Mouse (Mus musculus): ENCODE results near the gene Ikzf5. TPM values are rescaled to one million over a fixed set of nuclear protein-coding genes. Genes with fewer than 3 reads are reported as not detected.
A peak's percentile ranks its signal among the peaks of the same experiment; 100 is the strongest.
"Not testable (repeated sequence)": the region's sequence is repeated elsewhere in the genome, so short reads cannot be mapped to it uniquely, and the experiment has no call there.

Ikzf5 gene
- polyA plus RNA-seq, 1 experiment from 2014 or later: 25.4 TPM

DNA sequence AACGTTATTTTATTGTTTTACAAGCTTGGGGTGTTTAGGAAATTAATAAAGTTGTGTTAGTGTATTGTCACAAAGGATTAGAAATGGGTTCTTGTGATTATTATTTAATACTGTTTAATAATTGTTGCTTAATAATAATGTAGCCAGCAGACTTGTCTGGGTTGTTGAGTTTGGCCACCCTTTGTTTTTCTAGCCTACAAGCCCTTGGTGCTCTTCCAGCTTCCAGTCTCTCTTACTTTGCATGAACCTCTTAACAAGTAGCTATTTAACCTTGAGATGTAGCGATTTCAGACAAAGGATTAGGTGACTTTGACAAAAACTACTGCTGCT, 1.6 kb upstream of the Ikzf5 start:
- H3K36me3 ChIP-seq (ENCODE audit: control insufficient read depth, insufficient read depth, low read length): no peaks in the 10 kb centered on the region
- H3K4me2 ChIP-seq (replicated peaks; ENCODE audit: low read depth, low read length): no peak overlapping the region
- no peak overlapping the region for H3K4me3 ChIP-seq (ENCODE audit: low read depth, low read length)
- no peak overlapping the region for H3K9ac ChIP-seq (ENCODE audit: low read depth, low read length)
- DNase-seq (ENCODE audit: low spot score) (no peak), ATAC-seq (ENCODE audit: low FRiP score) (no peak)
- H3K27ac ChIP-seq (ENCODE audit: low read depth, low read length): no peak overlapping the region
- no peaks in the 10 kb centered on the region for H3K9me3 ChIP-seq (ENCODE audit: control insufficient read depth, low read length)
- WGBS: 82% methylated on average over 2 of the region's 2 CpGs
- no peaks in the 10 kb centered on the region for H3K27me3 ChIP-seq (ENCODE audit: control insufficient read depth, insufficient read depth, low read length)
- H3K4me1 ChIP-seq (replicated peaks; ENCODE audit: control insufficient read depth, insufficient read depth, low read length): peaks cover 5% of the 10 kb centered on the region; the same call in 1 of the 2 replicates

DNA sequence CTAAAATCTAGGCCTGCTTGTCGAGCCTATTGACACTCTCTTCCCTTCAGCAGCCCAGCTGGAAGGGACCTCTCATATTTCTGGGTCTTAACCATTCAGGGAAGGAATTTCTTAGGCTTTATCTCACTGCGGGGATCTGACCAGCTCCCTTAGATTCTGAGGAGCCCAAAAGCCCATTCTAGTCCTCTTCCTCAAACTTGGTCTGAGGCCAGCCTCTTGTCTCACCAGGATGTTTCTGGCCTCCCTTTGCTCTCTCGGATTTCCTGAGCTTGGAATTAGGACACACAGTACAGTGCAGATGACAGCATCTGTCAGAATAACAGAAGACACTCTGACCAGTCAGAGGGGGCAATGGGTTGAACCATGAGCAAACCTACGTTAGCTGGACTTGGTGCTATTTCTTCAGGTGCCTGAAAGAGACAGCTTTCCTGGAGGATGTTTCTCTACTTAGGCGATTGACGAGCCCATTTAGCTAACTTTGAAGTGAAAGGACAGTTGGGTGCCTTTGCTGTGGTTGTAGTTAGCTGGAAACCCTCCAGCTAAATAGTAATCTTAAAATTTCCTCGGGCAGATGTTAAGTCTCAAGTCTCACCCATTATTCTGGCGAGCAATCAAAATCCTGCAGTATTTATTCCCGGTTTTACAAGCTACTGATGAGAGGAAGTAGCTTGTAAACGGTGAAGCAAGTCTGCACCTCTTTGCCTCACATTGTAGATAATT, 1.1 kb upstream of the Ikzf5 start:
- ATAC-seq (ENCODE audit: low FRiP score) (no peak), DNase-seq (ENCODE audit: low spot score) (no peak)
- no peaks in the 10 kb centered on the region for H3K27me3 ChIP-seq (ENCODE audit: control insufficient read depth, insufficient read depth, low read length)
- H3K27ac ChIP-seq (ENCODE audit: low read depth, low read length): no peak overlapping the region
- H3K36me3 ChIP-seq (ENCODE audit: control insufficient read depth, insufficient read depth, low read length): no peaks in the 10 kb centered on the region
- no peak overlapping the region; the same call in 1 of the 2 replicates for H3K9ac ChIP-seq (ENCODE audit: low read depth, low read length)
- H3K4me1 ChIP-seq (replicated peaks; ENCODE audit: control insufficient read depth, insufficient read depth, low read length): peaks cover 5% of the 10 kb centered on the region; the same call in 1 of the 2 replicates
- H3K4me2 ChIP-seq (replicated peaks; ENCODE audit: low read depth, low read length): peak overlapping the region; percentile 65
- H3K9me3 ChIP-seq (ENCODE audit: control insufficient read depth, low read length): no peaks in the 10 kb centered on the region
- WGBS: 66% methylated on average over 10 of the region's 10 CpGs
- H3K4me3 ChIP-seq (ENCODE audit: low read depth, low read length): peak overlapping the region; percentile 93

DNA sequence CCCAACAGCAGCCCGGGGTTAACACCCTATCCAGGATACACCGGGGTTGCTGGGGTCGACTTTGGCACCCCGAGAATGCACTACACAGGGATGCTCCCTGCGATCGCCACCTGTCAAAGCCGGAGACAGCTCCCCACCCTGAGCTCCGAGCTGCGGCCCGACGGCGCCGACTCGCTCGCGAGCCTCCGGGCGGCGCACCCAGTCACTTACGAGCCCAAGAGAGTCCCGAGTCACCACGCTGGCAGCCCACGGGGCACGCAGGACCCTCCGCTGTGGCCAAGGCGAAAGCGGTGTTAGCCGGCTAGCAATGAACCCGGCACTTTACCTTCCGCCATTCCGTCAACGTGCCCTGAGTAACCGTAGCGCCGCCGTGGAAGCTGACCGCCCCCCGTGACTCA, 334 bp downstream of the Ikzf5 start:
- ATAC-seq (ENCODE audit: low FRiP score): peak; percentile 71
- H3K27me3 ChIP-seq (ENCODE audit: control insufficient read depth, insufficient read depth, low read length): no peaks in the 10 kb centered on the region
- DNase-seq (ENCODE audit: low spot score): peak; percentile 61
- H3K27ac ChIP-seq (ENCODE audit: low read depth, low read length): peak overlapping the region; percentile 74
- peak overlapping the region; percentile 93 for H3K4me3 ChIP-seq (ENCODE audit: low read depth, low read length)
- peaks cover 5% of the 10 kb centered on the region; the same call in 1 of the 2 replicates for H3K4me1 ChIP-seq (replicated peaks; ENCODE audit: control insufficient read depth, insufficient read depth, low read length)
- no peaks in the 10 kb centered on the region for H3K36me3 ChIP-seq (ENCODE audit: control insufficient read depth, insufficient read depth, low read length)
- no peaks in the 10 kb centered on the region for H3K9me3 ChIP-seq (ENCODE audit: control insufficient read depth, low read length)
- WGBS: under 1% methylated on average over 37 of the region's 38 CpGs
- H3K4me2 ChIP-seq (replicated peaks; ENCODE audit: low read depth, low read length): peak overlapping the region; percentile 65
- peak overlapping the region; percentile 85 for H3K9ac ChIP-seq (ENCODE audit: low read depth, low read length)

DNA sequence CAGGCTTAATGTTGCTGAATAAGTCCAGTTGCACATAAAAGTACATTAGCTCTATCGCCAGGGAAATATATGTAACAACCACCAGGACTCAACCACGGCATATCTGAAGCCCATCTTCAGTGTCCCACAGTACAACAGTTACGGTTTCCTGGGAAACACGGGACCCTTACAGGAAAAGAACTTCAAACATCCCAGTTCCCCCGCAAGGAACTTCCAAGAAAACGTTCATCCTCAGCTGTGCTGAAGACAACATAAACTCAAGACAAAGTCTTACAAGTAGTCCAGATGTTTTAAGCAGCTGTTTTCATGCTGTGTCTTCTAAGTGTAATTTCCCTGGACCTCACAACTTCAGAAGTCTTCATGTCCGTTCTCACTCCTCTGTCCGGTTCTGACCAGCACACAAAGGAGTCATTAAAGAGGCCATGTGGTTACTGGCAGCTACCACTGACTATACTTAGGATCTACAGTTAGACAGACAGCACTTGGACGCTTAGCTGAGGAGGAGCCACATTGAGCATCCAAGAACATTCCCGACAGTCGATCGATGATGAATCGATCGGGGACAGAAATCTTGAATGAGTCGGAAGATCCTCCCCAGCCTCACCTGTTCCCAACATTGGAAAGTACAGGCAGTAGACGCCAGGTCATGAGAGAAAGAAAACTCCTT, 867 bp downstream of the Ikzf5 start:
- DNase-seq (ENCODE audit: low spot score) (peak; percentile 65), ATAC-seq (ENCODE audit: low FRiP score) (0 out of 2 replicates have a peak, but pooled peaks have one; percentile 16)
- H3K4me1 ChIP-seq (replicated peaks; ENCODE audit: control insufficient read depth, insufficient read depth, low read length): peaks cover 5% of the 10 kb centered on the region; the same call in 1 of the 2 replicates
- no peaks in the 10 kb centered on the region for H3K27me3 ChIP-seq (ENCODE audit: control insufficient read depth, insufficient read depth, low read length)
- H3K4me3 ChIP-seq (ENCODE audit: low read depth, low read length): peak overlapping the region; percentile 93
- H3K27ac ChIP-seq (ENCODE audit: low read depth, low read length): peak overlapping the region; percentile 74; the same call in 1 of the 2 replicates
- no peaks in the 10 kb centered on the region for H3K36me3 ChIP-seq (ENCODE audit: control insufficient read depth, insufficient read depth, low read length)
- peak overlapping the region; percentile 65 for H3K4me2 ChIP-seq (replicated peaks; ENCODE audit: low read depth, low read length)
- no peaks in the 10 kb centered on the region for H3K9me3 ChIP-seq (ENCODE audit: control insufficient read depth, low read length)
- 9% methylated on average over 16 of the region's 16 CpGs for WGBS
- H3K9ac ChIP-seq (ENCODE audit: low read depth, low read length): peak overlapping the region; percentile 85

DNA sequence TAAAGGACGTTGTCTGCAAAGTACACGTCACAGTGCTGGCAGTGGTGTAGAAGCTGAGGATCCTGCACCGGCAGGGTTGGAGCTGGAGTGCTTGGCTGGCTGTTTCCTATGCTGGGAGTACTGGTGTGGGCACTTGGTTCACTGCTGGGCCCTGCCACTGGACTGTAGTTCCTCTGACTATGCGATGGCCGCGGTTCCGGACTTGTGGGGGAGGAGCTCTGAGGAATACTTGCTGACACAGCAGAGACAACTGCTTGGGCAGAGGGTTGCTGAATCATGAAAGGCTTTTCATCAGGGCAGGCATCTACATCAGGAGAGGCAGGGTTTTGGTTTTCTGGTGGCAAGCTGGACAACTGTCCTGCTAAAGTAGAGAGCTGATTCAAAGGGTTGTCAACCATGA, 18.6 kb downstream of the Ikzf5 start:
- not testable (repeated sequence) for H3K9ac ChIP-seq (ENCODE audit: low read depth, low read length); H3K36me3 ChIP-seq (ENCODE audit: control insufficient read depth, insufficient read depth, low read length); H3K4me2 ChIP-seq (replicated peaks; ENCODE audit: low read depth, low read length); ATAC-seq (ENCODE audit: low FRiP score); H3K9me3 ChIP-seq (ENCODE audit: control insufficient read depth, low read length); H3K4me3 ChIP-seq (ENCODE audit: low read depth, low read length); H3K27ac ChIP-seq (ENCODE audit: low read depth, low read length); DNase-seq (ENCODE audit: low spot score); H3K27me3 ChIP-seq (ENCODE audit: control insufficient read depth, insufficient read depth, low read length); H3K4me1 ChIP-seq (replicated peaks; ENCODE audit: control insufficient read depth, insufficient read depth, low read length)
- WGBS: 84% methylated on average over 6 of the region's 7 CpGs

DNA sequence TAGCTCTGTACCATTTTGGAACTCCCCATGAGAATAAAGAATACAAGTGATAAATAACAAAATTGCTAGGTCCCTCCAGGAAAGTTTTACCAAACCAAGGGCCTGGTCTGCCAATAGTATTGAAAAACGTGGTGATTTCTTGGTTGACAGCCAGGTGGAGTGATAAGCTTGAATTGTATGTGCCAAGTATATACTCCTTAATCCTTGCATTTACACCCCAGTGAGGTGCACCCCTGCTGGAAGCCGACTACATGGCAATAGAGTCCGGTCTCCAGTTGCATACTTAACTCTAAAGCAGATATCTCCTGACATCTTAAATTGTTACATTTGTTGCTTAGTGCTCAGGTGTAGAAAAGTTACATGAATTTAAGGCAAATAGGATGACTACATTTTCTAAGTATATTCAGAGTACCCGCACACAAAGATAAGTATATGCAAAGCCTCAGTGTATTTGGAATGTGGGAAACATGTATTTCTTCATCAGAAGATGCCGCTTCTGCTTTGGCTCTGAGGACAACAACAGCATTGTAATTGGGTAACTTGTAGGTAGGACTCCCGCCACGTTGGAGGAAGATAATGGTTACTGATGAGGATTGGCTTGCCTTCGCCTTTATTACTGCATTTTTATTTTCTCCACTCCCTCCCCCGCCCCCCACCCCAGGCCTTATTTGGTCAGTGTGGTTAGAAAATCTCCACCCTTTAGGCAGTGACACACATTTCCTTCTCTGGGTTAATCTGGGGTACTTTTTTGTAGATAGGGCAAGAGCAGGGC, 38.3 kb downstream of the Ikzf5 start:
- peak; percentile 4 for DNase-seq (ENCODE audit: low spot score)
- Histone ChIP-seq H3K36me3 (ENCODE audit: control insufficient read depth, insufficient read depth, low read length) (no peaks in the 10 kb centered on the region), H3K4me2 (replicated peaks; ENCODE audit: low read depth, low read length) (peak overlapping the region; percentile 70), H3K9ac (ENCODE audit: low read depth, low read length) (peak overlapping the region; percentile 91; the same call in 1 of the 2 replicates), H3K4me1 (replicated peaks; ENCODE audit: control insufficient read depth, insufficient read depth, low read length) (no peaks in the 10 kb centered on the region; the same call in 1 of the 2 replicates), H3K27ac (ENCODE audit: low read depth, low read length) (no peak overlapping the region), H3K9me3 (ENCODE audit: control insufficient read depth, low read length) (no peaks in the 10 kb centered on the region), H3K4me3 (ENCODE audit: low read depth, low read length) (peak overlapping the region; percentile 73; the same call in 1 of the 2 replicates), H3K27me3 (ENCODE audit: control insufficient read depth, insufficient read depth, low read length) (no peaks in the 10 kb centered on the region)
- WGBS: 75% methylated on average over 9 of the region's 9 CpGs
- ATAC-seq (ENCODE audit: low FRiP score): no peak

DNA sequence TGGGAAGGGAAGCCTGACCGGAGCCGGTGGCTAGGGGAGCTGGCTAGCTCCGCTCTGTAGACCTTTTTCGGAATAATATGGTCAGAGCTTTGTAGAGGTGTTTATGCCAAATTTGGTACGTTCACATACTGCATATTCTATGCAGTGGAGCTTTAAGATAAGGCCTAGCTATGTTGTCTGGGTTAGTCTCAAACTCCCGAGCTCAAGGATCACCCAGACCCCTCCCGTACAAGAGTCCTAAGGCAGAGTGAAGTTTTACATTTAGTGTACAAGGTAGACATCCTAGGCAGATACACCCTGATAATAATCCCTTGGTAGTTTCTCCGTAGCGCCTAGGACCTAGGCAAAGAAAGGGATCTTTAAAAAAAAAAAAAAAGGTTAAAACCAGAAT, 38.9 kb downstream of the Ikzf5 start:
- Histone ChIP-seq H3K9me3 (ENCODE audit: control insufficient read depth, low read length) (no peaks in the 10 kb centered on the region), H3K4me2 (replicated peaks; ENCODE audit: low read depth, low read length) (peak overlapping the region; percentile 70), H3K36me3 (ENCODE audit: control insufficient read depth, insufficient read depth, low read length) (no peaks in the 10 kb centered on the region), H3K9ac (ENCODE audit: low read depth, low read length) (peak overlapping the region; percentile 91), H3K27me3 (ENCODE audit: control insufficient read depth, insufficient read depth, low read length) (no peaks in the 10 kb centered on the region), H3K27ac (ENCODE audit: low read depth, low read length) (peak overlapping the region; percentile 86; the same call in 1 of the 2 replicates), H3K4me3 (ENCODE audit: low read depth, low read length) (peak overlapping the region; percentile 73), H3K4me1 (replicated peaks; ENCODE audit: control insufficient read depth, insufficient read depth, low read length) (no peaks in the 10 kb centered on the region; the same call in 1 of the 2 replicates)
- no peak for DNase-seq (ENCODE audit: low spot score)
- no peak for ATAC-seq (ENCODE audit: low FRiP score)
- WGBS: 8% methylated on average over 9 of the region's 9 CpGs

DNA sequence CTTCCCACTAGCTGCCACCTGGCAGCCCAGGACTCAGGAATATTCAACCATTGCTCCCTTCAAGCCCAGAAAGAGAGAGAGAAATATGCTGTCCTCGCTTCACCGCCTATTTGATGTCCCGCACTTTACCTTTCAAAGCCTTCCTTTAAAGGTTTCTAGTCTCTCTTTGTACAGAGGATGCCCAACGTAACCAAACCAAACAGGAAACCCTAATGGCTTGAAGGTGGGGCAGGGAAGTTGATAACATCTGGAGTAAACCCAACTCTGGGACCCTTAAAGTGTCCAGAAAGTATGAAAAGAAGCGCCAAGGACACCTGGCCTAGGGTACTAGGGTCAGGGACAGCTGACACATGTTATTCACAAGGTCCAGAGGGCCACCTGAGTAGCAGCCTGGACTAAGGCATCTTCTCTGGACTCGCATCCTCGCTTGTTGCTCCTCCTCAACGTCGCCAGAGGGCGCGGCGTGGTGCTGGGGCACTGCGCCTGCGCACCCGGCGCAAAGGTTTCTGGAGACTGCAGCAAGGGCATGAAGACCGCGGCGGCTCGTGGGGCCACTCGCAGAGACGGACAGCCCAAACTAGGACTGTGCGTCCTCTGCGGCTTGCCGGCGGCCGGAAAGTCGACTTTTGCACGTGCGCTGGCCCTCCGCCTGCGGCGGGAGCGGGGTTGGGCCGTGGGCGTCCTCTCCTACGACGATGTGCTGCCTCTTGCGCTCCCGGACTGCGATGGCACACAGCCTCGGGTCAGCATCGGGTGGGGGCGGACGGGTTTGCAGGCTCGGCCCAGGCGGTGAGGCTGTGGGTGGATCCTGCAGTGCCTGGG, 39.5 kb downstream of the Ikzf5 start, which contains the start of gene Pstk:
TSS of gene Pstk (plus strand) at position 494 of the 822 bp plus-strand sequence.
- peak; percentile 94 for ATAC-seq (ENCODE audit: low FRiP score)
- Histone ChIP-seq H3K9me3 (ENCODE audit: control insufficient read depth, low read length) (no peaks in the 10 kb centered on the region), H3K36me3 (ENCODE audit: control insufficient read depth, insufficient read depth, low read length) (no peaks in the 10 kb centered on the region), H3K4me1 (replicated peaks; ENCODE audit: control insufficient read depth, insufficient read depth, low read length) (no peaks in the 10 kb centered on the region; the same call in 1 of the 2 replicates), H3K4me3 (ENCODE audit: low read depth, low read length) (peak within 1 kb of the TSS; percentile 73), H3K27me3 (ENCODE audit: control insufficient read depth, insufficient read depth, low read length) (no peaks in the 10 kb centered on the region), H3K27ac (ENCODE audit: low read depth, low read length) (peak within 1 kb of the TSS; percentile 86), H3K9ac (ENCODE audit: low read depth, low read length) (peak within 1 kb of the TSS; percentile 91), H3K4me2 (replicated peaks; ENCODE audit: low read depth, low read length) (peak within 1 kb of the TSS; percentile 70)
- peak; percentile 93 for DNase-seq (ENCODE audit: low spot score)
- 4% methylated on average over 47 of the region's 47 CpGs for WGBS
